Mouse (Mus musculus) c-Kit-positive CD71-positive TER-119-positive erythroid progenitor cells, embryonic 14.5 days (primary cell): ENCODE results near the gene Ap2a2.
"Not testable (repeated sequence)": the region's sequence is repeated elsewhere in the genome, so short reads cannot be mapped to it uniquely, and the experiment has no call there.

Experiments used
- DNase-seq: peaks from one replicate; pipeline ENCODE4 v3.0.0-alpha.2; 2013; ENCODE audit warnings: low spot score

Gene Ap2a2

DNA sequence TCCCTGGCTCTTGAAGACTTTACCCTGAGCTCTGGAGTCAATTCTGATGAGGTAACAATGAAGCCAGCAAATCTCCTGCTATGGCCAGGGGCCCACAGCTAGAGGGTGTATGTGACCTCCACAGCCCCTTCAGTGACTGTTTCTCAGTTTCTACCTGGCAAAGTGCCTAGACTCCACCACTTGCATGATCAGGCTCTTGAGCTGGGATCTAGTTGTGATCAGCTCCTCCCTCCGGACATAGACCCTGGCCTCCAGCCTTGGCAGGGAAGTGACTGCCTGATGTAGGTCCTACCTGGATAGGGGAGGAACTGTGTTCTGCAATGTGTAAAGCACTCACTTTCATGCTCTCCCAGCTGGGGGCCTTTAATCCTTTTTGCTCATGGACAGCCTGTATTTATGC, 98.4 kb downstream of the Ap2a2 start:
- no peak for DNase-seq

DNA sequence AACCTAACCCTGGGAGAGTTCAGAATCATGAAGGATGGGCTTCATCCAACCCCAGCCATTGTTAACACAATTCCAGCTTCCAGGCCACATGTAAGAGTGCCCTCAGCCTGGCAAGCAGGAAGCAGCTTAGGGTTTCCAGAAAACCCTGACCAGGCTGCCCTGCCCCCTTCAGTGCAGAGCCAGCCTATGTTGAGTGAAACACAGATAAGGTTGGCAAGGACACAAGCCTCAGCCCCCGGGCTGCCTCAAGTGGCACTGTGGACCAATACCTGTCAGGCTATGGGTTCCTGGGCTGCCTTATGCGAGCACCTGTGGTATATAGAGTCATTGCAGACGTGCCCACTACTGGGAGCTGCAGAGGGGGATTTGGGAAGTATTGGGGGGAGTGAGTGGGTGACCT, 99.5 kb downstream of the Ap2a2 start:
- no peak for DNase-seq

DNA sequence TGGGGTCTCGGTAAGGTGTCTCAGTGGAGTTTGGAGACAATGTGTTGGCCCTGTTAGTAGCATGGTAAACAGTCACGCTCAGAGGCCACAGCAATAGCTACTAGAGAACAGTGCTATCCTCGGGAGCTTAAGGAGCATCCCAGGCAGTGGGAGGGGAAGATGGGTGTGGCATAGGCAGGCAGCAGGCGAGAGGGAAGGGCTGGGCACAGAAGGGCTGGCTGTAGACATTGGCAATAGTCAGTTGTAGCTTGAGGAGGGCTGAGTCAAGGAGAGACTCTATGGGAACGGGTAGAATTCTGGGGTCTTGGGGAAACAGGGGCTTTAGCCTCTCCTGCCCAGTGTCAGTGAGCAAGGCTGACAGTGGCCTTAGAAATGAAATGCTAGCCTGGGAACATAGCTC, 100.2 kb downstream of the Ap2a2 start:
- DNase-seq: no peak

DNA sequence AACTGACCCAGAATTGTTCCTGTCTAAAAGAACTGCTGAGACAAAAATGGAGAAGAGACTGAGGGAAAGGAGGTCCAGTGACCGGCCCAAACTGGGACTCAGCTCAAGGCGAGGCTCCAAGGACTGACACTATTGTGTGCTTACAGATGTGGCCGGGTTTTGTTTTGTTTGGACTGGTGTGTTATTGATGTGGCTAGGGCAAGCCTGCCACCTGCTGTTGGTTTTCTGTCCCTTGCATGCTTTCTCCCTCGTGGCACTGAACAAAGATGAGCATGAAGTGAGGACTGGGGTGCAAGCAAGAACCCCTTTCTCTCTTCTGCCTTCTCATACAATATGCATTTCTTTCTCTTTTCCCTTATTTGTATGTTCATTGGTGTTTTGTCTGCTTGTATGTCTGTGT, 104.2 kb downstream of the Ap2a2 start:
- DNase-seq: peak; percentile 60

DNA sequence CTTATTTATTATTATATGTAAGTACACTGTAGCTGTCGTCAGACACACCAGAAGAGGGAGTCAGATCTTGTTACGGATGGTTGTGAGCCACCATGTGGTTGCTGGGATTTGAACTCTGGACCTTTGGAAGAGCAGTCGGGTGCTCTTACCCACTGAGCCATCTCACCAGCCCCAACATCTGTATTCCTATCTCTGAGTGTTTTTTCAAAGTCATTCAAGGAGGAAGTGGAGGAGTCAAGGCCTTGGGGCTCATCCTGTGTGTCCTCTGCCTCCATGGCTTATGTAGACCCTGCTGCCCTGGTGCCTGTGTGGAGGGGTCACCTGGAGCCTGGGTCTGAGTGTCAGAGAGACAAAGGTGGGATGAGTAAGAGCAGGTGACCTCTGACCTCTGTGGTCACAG, 107.1 kb downstream of the Ap2a2 start:
- DNase-seq: not testable (repeated sequence)

DNA sequence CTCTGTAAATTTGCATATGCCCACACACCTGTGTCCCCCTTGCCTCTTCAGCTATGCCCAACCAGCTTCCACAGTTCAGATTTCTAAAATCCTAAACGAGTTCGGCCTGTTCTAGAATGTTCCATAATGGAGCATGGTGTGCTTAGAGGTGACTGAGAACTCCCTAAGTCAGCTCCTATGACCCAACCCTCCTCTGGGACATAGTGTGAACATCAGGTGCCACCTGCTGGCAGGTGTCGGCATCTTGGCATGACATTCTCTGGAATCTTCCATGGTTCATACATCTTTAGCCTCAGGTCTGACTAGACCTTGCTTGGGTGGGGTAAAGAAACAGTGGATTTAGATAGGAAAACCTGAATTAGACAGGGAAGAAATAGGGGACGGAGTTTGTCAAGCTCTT, 109.0 kb downstream of the Ap2a2 start:
- peak; percentile 71 for DNase-seq

DNA sequence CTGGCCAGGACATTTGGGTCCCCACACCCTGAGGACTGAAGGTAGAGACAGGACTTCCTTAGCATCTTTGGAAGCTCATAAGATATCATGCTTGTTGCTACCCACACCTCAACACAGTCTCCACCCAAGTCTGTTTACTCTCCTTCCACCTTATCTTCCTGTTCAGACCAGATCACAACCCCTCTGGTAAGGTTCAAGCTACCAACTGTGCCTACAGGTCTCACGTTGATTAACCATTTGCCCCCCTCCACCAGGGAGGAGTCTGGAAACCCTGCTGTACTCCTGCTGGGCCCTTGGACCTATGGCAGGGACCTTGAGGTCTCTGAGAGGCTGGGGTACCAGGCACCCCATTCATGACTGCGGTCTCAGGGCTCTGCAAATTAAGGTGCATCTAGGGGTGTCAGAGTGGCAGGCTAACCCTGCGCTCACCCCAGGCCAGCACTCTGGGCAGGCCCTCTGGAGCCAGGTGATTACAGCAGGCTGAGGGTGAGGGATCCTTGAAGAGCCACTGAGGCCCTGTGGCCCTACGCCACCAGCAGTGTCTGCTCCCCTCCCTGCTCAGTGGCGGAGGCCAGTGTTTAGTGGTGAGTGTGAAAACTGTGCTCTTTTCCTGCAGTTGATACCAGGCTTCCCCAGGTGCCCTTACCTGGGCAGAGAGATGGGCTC, 109.8 kb downstream of the Ap2a2 start:
- DNase-seq: peak; percentile 63

DNA sequence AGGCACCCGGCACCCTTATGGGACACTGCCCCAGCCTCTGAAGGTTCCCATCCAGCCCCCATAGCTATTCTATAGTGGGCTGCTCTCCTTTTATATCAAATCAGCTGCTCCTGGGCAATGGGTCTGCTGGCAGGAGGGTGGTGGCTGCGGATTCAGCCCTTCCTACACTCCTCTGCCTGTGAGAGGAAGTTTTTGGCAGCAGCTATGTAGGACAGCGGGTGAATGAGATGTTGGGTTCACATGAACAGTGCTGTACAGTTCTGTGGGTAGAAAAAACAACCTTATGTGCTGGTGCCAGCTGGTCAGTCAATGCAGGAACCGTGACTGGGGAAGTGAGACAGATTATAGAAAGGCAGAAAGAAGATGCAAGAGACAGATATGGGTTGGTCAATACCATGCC, 116.9 kb downstream of the Ap2a2 start:
- DNase-seq: no peak
